Mouse (Mus musculus): Measurements from ENCODE around the gene Fmo6. TPM values are rescaled to one million over a fixed set of nuclear protein-coding genes. Genes with fewer than 3 reads are reported as not detected.

Gene Fmo6
- total RNA-seq, 1 experiment from 2014 or later = not detected

DNA sequence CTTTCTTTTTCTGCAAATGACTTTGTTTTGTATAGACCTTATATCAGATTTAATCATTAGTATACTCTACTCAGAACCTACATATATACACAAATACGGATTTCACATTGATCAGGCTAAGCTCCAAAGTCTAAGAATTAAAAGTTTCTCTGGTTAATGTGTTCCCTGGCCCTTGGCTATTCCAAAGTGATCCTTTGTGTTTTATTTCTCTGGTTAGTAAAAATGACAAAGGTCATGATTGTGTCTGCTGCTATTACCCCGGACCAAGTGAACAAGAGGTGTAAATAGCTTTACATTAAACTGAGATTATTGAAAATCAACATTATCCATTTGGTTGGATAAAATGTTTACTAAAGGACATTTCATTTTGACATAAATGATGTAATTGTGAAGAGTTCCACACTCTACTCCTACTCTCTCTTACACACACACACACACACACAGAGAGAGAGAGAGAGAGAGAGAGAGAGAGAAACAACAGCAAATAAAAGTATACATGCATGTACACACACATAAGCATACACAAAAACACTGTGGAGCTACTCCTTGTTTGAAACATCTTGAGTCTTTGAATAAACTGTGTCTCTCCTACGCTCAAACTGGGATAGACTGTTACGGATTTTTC lies 22.3 kb downstream of the Fmo6 start:
- no peak for DNase-seq

- DNase-seq = no peak
Observed at GRCm38 (mm10) chr1:162912085-162912484, 25.2 kb downstream of the Fmo6 start.

DNA sequence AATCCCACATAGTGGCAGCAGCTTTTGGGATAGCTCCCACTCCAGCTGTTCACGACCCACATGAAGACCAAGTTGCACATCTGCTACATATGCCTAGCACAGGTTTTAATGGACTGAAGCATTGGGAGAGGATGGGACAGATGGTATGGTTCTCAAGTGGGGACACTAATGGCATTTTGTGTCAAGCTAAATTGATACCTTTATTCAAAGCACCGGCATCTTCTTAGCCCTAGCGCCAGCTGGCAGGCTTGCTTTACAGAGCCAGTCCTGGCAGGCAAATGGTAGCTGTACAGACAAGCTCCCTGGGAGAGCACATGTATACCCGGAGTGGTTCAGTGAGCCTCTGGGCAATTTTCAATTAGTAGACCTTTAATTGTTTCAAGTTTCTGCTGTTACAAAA lies 35.4 kb downstream of the Fmo6 start:
- DNase-seq = no peak

DNA sequence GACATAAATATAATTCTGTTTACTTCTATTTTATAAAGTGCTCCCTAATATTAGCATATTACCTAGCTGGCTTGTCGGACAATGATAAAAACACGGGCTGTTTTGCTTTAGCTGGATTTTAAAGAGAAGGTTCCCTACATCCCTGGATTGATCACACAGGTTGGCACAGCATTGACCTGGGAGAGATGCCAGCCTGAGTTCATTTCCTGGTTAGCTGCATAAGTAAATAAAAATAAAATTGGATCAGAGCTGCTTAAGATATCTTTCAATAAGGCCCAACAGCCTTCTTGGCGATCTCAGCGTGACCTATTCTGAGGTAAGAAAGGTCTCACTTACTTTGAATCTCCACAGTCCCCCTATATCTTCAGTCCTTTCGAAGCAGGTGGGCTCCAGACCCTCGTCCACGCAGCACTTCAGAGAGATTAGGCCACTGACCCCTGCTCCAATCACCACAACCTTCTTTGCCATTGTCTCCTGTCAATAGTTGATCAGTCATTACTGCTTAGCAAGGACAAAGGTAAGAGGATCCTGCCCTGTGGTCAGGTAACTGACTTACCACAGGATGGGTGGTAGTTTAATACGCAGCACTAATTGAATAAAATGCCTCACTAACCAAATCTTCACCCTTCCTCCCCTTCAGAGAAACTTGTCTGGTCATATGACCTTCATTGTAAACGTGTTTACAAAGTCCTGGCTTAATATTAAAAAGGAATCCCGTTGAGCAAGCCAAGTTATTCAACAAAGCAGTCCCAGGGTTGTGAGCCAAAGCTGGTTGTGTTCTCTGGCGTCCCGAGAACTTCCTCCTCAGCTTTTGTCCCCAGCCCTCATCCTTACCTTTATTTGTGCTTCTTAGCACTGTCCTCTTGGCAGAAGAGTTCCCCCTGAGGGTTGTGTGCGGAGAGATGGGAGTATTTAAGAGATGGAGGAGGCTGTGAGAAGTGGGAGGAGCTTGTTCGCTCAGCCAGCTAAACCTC lies 39.2 kb downstream of the Fmo6 start, which contains the start of gene Fmo2:
Gene Fmo2 (minus strand): TSS at position 889 of the 974 bp plus-strand sequence.
- DNase-seq = peak; percentile 24

DNA sequence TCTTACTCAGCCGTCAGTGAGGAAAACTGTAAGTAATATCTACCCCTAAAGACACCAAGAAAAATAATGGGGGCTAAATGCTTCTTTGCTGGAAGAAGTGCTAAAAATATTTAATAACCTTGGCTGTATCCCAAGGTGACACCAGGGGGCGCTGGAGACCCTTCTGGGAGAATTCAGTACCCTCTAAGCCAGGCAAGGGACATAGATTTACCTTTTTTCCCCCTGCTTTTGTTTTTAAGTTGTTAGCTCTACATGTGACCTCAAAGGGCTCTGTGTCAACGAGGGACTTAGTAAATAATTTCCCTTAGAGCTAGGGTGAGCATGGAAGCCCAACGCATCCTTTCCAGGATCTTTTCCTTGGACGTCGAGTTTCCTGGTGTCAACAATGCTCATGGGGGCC lies 41.4 kb downstream of the Fmo6 start:
- peak; percentile 82 for DNase-seq

DNA sequence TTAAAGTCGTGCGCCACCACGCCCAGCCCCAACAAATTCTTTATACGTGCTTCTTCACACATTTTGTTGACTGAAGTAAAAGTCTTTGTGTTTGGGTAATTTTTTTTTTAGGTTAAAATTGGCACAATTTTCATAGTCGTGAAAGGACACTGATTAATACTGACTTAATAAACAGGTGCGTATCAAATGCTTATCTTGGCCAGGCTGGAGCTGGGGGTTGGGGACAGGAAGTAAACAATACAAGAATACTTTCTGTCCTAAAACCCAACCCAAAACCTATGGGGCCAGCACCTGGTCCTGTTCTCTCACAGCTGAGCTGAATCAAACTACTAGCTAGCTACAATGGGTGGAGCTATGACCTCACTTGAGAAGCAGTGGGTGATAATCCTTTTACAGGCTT lies 44.3 kb downstream of the Fmo6 start:
- DNase-seq = no peak

GRCm38 (mm10) chr1:162891980-162892451 lies 45.3 kb downstream of the Fmo6 start:
- no peak for DNase-seq

- DNase-seq = no peak
Observed at GRCm38 (mm10) chr1:162888646-162889045, 48.7 kb downstream of the Fmo6 start.

- no peak for DNase-seq
Observed at GRCm38 (mm10) chr1:162887644-162888043, 49.7 kb downstream of the Fmo6 start.

- no peak for DNase-seq
Observed at GRCm38 (mm10) chr1:162886138-162886816, 51.0 kb downstream of the Fmo6 start.

- DNase-seq = no peak
Observed at GRCm38 (mm10) chr1:162882681-162883080, 54.6 kb downstream of the Fmo6 start.

- peak; percentile 82 for DNase-seq
Observed at GRCm38 (mm10) chr1:162879595-162880369, 57.5 kb downstream of the Fmo6 start.

GRCm38 (mm10) chr1:162875091-162875490 lies 62.2 kb downstream of the Fmo6 start:
- DNase-seq = no peak

- peak; percentile 58 for DNase-seq
Observed at GRCm38 (mm10) chr1:162871701-162872311, 65.5 kb downstream of the Fmo6 start.

DNA sequence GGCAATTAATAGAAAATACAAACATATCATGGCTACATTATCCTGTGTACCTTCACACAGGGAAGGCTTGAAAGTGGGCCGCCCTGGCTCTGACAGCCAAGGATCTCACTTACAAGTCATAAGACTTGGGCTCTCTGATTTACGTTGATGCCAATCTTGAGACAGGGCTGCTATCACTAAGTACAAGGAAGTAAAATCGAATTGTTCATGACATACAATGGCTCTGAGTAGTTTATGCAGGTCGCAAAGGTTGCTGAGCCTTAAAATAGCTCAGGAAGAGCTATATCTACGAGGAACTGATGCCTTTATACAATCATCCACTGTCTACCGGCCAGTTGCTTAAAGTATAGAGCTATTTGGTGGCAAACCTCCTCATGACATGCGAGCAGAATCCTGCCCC lies 66.3 kb downstream of the Fmo6 start:
- no peak for DNase-seq

GRCm38 (mm10) chr1:162867396-162867795 lies 69.9 kb downstream of the Fmo6 start:
- no peak for DNase-seq

Other genes starting within 250 kb of the Fmo6 start
- 161 and 178 TPM in 2 replicates for gene Prrc2c, start 197.0 kb downstream of the Fmo6 start, total RNA-seq (2021)
- 0.86 and 3.1 TPM in 2 replicates for gene Fmo4, start 123.5 kb downstream of the Fmo6 start, total RNA-seq (2021)
- gene Fmo1, start 70.9 kb downstream of the Fmo6 start, total RNA-seq (2021) = 264 and 295 TPM in 2 replicates
- gene Fmo2, start 38.8 kb downstream of the Fmo6 start, total RNA-seq (2021) = 36.1 and 53.8 TPM in 2 replicates
- gene Fmo3, start 47.0 kb upstream of the Fmo6 start, total RNA-seq (2021) = 0.49 and 7.9 TPM in 2 replicates
- gene Mroh9, start 148.2 kb upstream of the Fmo6 start, total RNA-seq (2021) = not detected in 2 replicates

Data from adrenal gland, postnatal 14 days (tissue).